Mouse (Mus musculus): ENCODE results near the gene Ppp1r18.

The Ppp1r18 gene

GRCm38 (mm10) chr17:35909919-35910369, 44.6 kb downstream of the Ppp1r18 start, which contains the start of gene Atat1:
TSS of gene Atat1 (minus strand) at chr17:35910075.
- DNase-seq (ENCODE audit: low read depth, low spot score), result peak; percentile 98

- DNase-seq (ENCODE audit: low read depth, low spot score), result no peak
These were observed 49.6 kb downstream of the Ppp1r18 start for GRCm38 (mm10) chr17:35914975-35915374.

- DNase-seq (ENCODE audit: low read depth, low spot score), result peak; percentile 45
These were observed 50.3 kb downstream of the Ppp1r18 start for GRCm38 (mm10) chr17:35915538-35916296.

- DNase-seq (ENCODE audit: low read depth, low spot score), result peak; percentile 100
These were observed 51.1 kb downstream of the Ppp1r18 start, which contains the start of the genes Mrps18b and Ppp1r10 for GRCm38 (mm10) chr17:35916297-35917142. TSS of gene Mrps18b (minus strand) at chr17:35916389. TSS of gene Ppp1r10 (plus strand) at chr17:35916434.

GRCm38 (mm10) chr17:35917143-35917462, 51.7 kb downstream of the Ppp1r18 start:
- no peak for DNase-seq (ENCODE audit: low read depth, low spot score)

GRCm38 (mm10) chr17:35917463-35918251, 52.3 kb downstream of the Ppp1r18 start:
- DNase-seq (ENCODE audit: low read depth, low spot score), result peak; percentile 68

- DNase-seq (ENCODE audit: low read depth, low spot score), result peak; percentile 68
These were observed 53.1 kb downstream of the Ppp1r18 start for GRCm38 (mm10) chr17:35918276-35919059.

GRCm38 (mm10) chr17:35919060-35919715, 53.8 kb downstream of the Ppp1r18 start:
- DNase-seq (ENCODE audit: low read depth, low spot score), result peak; percentile 97

- DNase-seq (ENCODE audit: low read depth, low spot score), result no peak
These were observed 54.5 kb downstream of the Ppp1r18 start for GRCm38 (mm10) chr17:35919864-35920301.

GRCm38 (mm10) chr17:35920384-35920783, 55.0 kb downstream of the Ppp1r18 start:
- DNase-seq (ENCODE audit: low read depth, low spot score), result no peak

GRCm38 (mm10) chr17:35920862-35921562, 55.6 kb downstream of the Ppp1r18 start:
- peak; percentile 57 for DNase-seq (ENCODE audit: low read depth, low spot score)

GRCm38 (mm10) chr17:35921710-35922109, 56.3 kb downstream of the Ppp1r18 start:
- no peak for DNase-seq (ENCODE audit: low read depth, low spot score)

GRCm38 (mm10) chr17:35922566-35922965, 57.2 kb downstream of the Ppp1r18 start:
- no peak for DNase-seq (ENCODE audit: low read depth, low spot score)

GRCm38 (mm10) chr17:35923281-35923680, 57.9 kb downstream of the Ppp1r18 start:
- no peak for DNase-seq (ENCODE audit: low read depth, low spot score)
